Mouse (Mus musculus): Measurements from ENCODE around the gene Frmd4b. TPM values are rescaled to one million over a fixed set of nuclear protein-coding genes. Genes with fewer than 3 reads are reported as not detected.

The Frmd4b gene
- total RNA-seq, 1 experiment from 2014 or later = 6.4 TPM

DNA sequence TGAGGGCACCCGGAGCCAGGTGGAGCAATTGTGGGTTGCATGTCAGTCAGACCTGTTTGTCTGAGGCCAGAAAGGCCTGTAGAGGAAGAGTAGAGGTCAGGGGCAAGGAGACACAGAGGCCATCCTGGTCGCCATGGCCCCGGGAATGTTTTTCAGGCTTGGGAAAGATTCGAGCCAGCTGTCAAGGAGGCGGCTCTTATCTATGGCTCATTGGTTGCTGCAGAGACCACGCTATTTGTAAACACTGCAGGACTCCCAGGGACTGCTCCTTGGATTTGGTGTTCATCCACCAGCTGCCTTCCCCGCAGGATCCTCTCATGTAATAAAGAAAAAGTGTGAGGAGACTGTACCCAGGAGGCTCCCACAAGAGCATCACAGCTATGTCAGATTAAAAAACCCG is 34.6 kb downstream of the Frmd4b start:
- no peak for ATAC-seq (ENCODE audit: extremely low read depth, insufficient number of reproducible peaks, low FRiP score, poor library complexity, severe bottlenecking)

DNA sequence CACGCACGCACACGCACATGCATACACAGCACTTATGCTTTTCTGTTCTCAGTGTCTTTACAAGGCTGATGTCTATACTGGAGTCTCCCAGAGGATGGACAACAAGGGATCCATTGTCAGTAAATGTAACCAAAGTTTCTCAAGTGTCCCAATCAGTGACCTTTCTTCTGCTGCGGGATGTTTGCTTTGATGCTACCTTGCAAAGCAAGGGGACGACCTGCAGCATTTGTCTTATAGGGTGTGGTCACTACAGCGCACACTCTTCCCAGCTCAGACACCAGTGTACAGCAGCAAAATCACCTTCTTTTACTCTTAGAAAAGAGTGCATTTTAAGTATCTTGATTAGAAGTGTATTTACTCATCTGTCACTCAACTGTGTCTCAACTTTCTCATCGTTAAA is 35.4 kb downstream of the Frmd4b start:
- no peak for ATAC-seq (ENCODE audit: extremely low read depth, insufficient number of reproducible peaks, low FRiP score, poor library complexity, severe bottlenecking)

DNA sequence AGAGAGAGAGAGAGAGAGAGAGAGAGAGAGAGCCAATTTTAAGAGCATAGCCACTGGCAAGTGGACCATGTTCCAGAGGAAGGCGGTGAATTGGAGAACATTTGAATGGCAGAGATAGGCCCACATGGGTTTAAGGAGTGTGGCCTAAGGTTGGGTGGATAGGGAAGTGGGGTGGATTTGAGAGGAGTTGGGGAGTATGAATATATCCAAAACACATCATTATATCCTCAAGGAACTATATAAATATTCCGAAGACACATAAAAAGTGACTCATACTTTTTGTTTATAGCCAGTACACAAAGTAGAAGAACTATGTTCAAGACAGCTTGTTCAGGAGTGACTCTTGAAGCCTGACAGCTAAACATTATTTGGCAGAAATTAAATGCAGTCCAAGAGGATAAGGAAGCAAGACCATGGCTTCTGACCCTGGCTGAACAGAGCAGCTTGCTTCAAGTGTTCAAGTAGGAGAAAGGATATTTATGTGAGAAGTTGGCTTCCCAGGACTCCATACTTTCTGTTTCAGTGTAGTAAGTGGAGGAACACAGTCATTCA is 36.8 kb downstream of the Frmd4b start:
- ATAC-seq (ENCODE audit: extremely low read depth, insufficient number of reproducible peaks, low FRiP score, poor library complexity, severe bottlenecking) = no peak

DNA sequence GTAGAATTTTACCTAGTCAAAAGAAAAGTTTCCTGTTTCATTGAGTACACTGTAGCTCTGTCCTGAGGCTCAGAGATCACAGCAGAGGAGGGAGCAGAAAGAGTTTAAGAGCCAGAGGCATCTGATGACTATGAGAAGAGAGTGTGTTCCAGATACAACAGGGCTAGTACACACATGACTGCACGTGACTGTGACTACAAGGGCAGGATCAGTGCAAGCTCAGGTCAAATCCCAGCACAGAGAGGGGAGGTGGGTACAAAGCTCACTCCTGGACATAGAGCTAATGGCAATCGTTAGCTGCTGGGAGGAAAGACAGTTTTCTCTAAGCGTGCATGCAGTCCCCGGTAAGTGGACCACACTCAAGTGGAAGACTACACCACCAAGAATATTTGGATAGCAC is 37.6 kb downstream of the Frmd4b start:
- ATAC-seq (ENCODE audit: extremely low read depth, insufficient number of reproducible peaks, low FRiP score, poor library complexity, severe bottlenecking) = no peak

DNA sequence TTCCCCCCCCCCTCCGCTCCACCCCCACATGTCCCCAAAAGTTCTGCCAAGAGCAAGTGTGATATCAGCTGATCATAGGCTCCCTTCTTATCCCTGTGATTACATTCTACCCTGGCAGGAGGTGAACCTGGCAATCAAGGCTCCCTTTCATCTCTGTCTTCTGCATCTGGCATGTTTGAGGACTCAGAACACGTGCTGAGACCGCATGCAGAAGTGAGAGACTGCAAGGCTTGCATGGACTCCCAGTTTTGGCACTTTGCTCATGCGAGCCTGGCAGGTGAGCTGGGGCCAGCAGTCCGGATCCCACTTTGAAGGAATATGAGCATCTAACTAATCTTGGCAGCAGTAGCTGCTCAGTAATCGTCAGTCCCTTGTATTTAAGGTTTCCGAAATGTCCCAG is 39.1 kb downstream of the Frmd4b start:
- ATAC-seq (ENCODE audit: extremely low read depth, insufficient number of reproducible peaks, low FRiP score, poor library complexity, severe bottlenecking) = no peak

DNA sequence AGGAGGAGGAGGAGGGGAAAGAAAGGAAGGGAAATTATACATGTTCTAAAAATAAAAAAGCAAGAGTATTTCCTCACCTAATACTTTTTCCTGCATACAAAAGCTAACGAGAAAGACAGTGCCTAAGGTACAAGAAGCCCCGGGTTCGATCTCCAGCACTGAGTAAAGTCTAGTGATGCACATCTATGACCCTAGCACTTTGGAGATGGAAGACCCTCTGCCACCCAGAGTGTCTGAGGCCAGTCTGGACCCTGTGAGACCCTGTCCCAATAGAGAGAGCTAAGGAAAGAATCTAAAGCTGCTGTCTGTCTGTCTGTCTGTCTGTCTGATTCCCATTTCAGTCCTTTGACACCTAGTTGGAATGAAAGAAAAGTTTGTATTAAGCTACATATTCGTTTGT is 40.0 kb downstream of the Frmd4b start:
- no peak for ATAC-seq (ENCODE audit: extremely low read depth, insufficient number of reproducible peaks, low FRiP score, poor library complexity, severe bottlenecking)

DNA sequence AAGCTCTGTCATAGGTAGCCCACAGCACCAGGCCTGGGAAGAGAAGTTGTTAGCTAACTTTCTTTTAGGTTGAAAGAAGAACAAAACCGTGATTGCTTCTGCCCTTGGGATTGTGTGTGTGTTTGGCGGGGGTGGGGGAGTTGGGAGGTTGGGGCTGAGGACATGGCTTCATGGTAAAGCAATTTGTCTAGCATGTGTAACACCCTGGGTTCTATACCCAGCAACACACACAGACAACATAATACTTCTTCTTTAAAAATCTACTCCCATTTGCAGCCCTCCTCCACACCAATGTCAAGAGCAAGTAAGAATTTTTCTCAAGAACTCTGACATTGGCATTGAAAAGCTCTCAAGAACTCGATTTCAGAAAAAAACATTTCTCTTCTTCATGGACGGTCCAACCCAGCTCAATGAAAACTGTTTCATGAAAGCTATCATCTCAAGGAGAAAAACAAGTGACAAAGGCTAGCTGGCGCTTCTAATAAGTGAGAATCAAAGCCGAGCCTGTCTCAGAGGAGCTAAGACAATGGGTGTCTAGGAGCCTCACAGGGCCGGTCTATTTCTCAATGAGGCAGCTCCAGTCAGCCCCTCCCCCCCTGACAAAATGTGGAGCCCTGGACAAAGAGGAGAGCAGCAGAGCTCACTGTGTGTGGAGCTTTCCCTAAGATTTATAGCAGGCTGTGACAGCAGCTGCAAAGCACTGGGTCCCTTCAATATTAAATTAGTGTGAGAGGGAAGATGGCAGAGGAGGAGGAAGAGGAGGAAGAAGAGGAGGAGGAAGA is 40.6 kb downstream of the Frmd4b start:
- no peak for ATAC-seq (ENCODE audit: extremely low read depth, insufficient number of reproducible peaks, low FRiP score, poor library complexity, severe bottlenecking)

DNA sequence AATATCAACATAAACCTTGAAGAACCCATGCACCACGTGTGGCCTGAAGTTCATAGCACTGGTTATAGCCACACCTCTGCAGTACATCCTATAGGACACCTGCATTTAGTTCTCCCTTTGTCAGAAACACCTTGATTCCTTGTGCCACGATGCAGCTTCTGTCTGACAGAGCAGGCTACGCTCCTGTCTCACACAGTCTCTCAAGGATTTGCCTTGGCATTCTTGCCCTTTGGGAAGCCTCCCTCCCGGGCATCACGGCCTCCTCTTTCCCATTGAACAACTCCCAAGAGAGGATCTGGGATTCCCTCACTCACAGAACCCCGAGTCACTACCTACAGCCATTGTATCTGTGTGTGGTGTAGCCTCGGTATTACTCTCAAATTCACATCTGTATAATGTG is 41.2 kb downstream of the Frmd4b start:
- ATAC-seq (ENCODE audit: extremely low read depth, insufficient number of reproducible peaks, low FRiP score, poor library complexity, severe bottlenecking) = no peak

DNA sequence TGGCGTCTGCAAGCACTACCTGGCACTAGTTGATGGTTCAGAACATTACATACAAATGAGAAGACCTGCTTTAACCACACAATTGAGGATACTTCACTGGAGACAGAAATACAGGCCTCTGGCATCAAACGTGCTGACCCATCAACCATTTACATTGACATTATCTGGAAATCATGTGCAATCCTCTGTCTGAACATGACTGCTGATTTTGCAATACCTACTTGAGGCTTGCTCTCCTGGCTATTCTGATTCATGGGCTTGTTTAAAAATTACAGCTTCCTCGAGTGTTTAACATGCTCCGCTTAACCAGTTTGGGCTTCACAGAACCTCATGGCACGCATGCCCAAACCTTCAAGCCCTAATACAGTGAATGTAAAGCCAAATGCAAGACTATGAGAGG is 42.4 kb downstream of the Frmd4b start:
- ATAC-seq (ENCODE audit: extremely low read depth, insufficient number of reproducible peaks, low FRiP score, poor library complexity, severe bottlenecking) = no peak

DNA sequence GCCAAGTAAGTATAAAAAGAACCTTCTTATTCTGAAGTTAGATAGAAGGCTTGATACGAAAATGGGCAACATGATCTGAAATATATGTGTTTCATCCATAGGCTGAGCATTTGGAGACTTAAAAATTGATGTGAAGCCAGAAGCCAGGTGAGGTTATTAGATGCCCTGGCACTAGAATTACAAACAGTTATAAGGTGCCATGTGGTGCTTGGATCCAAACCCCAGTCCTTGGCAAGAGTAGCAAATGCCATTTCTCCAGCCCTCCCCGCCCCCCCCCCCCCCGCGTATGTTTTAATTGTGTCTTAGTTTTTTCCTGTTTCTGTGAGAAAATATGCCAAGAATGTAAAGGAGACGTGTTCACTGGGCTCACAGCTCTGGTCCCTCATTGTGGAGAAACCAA is 45.1 kb downstream of the Frmd4b start:
- no peak for ATAC-seq (ENCODE audit: extremely low read depth, insufficient number of reproducible peaks, low FRiP score, poor library complexity, severe bottlenecking)

DNA sequence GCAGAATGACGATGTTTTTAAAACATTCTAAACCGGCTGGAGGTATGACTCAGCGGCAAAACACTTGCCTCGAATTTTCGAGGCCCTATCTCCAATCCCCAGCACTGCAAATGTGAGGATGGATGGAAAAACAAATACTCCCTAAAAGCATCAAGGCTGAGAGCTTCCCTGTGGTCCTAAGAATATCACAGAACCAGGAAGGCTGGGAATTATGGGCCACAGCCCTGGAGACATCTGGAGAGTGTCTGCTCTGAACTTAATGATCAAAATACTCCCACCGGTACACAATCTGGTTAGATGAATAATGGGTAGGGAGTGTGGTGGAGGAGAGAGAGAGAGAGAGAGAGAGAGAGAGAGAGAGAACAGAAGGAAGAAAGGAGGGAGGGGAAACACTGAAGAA is 48.8 kb downstream of the Frmd4b start:
- ATAC-seq (ENCODE audit: extremely low read depth, insufficient number of reproducible peaks, low FRiP score, poor library complexity, severe bottlenecking) = no peak

DNA sequence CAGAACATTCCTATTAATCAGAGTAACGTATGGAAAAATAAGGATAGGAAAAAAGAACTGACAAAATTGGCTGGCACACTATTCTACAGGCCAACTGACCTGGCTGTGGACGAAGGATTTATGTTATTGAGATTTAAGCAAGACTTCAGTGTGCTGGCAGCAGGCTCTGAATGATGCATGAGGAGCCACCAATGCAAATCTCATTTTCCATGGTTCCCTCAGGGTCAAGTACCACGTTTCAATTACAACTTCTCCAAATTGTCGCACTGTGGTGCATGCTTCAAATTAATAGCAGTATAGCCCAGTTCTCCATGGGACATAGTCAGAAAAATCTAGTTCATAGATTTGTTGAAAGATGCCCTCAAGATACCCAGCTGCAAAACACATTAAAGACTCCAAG is 50.6 kb downstream of the Frmd4b start:
- ATAC-seq (ENCODE audit: extremely low read depth, insufficient number of reproducible peaks, low FRiP score, poor library complexity, severe bottlenecking) = no peak

DNA sequence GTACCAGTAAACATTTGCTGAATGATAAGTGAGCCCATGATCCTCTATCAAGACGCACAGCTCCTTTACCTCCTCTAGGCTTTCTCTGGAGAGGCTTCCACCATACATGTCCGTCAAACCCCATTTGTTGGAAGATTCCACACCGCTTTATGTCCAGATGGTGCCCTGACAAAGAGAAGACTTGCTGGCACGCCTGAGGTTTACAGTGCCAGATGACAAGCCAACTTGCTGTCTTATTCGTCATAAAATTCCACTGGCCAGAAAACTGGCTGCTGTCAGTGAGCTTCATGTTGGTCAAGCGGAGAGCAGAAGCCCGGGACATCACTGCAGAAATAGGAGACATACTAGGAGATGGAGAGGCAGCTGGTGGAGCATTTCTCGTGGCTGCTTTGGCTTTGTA is 60.2 kb downstream of the Frmd4b start:
- ATAC-seq (ENCODE audit: extremely low read depth, insufficient number of reproducible peaks, low FRiP score, poor library complexity, severe bottlenecking) = no peak

DNA sequence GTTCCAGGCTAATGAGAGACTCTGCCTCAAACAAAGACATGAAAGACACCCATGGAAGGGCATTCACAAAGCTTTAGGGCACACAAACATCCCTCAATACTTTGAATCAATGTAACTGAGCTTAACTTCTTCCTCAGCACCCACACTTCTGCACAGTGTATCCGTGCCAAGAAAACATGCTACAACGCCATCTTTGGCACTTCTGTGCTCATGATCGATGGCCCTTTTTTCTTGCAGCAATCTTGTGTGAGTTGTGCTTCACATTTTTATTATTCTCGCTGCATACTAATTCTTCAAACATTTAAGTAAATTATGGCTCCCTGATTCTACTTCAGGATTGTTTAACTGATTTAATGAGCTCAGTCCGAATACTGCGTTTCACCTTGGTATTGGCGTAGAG is 61.7 kb downstream of the Frmd4b start:
- ATAC-seq (ENCODE audit: extremely low read depth, insufficient number of reproducible peaks, low FRiP score, poor library complexity, severe bottlenecking) = no peak

DNA sequence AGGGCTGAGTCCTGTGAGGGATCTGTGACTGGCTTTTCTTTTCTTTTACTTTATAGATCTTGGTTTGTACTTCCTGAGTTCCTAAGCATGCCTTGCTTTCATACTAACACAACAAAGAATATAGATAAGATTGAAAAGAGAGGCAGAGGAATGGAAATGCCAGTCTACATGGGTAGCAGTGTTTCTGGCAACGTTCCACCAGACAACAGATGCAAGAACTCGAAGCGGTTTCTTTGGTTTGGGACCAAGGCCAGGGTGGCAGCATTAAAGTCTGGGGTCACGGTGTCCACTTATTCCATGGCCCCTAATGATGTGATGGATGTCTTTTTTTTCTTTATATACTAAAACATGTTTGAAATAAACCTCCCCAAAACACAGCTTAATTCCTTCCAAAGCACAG is 63.9 kb downstream of the Frmd4b start:
- no peak for ATAC-seq (ENCODE audit: extremely low read depth, insufficient number of reproducible peaks, low FRiP score, poor library complexity, severe bottlenecking)

DNA sequence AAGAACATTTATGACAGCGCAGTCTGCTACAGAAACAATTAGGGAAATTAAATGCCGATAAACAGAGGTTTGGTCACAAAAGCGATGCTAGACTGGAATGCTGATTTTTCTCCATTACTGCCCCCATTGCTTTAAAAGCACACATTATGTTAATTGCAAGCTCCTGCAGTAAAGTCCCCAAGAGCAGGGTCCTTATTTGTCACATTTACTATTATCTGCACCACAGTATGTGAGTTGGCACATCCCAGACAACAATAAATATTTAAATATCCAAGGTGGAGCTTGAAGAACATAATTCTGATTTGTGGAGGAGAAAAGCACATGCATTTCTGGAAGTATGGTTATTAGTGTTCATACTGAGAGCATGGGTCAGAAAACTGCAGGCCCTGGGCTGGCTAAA is 64.8 kb downstream of the Frmd4b start:
- no peak for ATAC-seq (ENCODE audit: extremely low read depth, insufficient number of reproducible peaks, low FRiP score, poor library complexity, severe bottlenecking)

DNA sequence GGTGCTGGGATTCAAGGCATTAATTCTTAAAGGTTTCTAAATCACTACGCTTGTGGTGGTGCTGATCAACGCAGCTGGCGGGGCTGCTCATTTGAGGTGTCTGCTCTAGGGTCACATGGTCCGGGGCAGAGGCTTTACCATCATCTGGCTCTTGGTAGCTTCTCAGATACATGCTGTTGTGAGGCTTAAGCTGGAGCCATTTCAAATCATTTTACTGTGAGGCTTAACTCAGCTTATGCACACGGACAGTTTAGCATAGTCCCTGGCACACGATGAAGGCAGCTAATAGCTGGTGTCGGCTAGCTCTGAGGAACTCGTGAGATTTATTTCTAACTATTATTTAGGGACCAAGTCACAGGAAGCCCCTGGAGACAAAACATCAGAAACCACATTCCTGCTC is 65.5 kb downstream of the Frmd4b start:
- no peak for ATAC-seq (ENCODE audit: extremely low read depth, insufficient number of reproducible peaks, low FRiP score, poor library complexity, severe bottlenecking)

DNA sequence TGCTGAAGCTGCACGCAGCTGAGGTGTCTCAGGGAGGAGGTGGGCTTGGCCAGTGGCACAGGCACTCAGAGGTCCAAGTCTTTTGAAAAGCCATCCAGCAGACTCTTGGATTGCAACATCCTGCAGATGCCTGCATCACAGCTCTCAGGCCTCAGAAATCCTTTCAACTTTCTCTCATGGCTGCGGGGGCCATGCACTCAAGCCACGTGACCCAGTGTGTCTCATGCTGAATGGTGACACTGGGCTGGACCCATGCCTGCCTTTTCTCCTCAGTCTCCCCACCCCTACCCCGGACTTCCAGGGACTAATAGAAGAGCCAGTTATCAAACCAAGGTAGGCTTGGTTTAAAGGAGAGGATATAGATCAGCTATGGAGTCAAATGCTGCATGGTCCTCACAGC is 66.2 kb downstream of the Frmd4b start:
- ATAC-seq (ENCODE audit: extremely low read depth, insufficient number of reproducible peaks, low FRiP score, poor library complexity, severe bottlenecking) = no peak

DNA sequence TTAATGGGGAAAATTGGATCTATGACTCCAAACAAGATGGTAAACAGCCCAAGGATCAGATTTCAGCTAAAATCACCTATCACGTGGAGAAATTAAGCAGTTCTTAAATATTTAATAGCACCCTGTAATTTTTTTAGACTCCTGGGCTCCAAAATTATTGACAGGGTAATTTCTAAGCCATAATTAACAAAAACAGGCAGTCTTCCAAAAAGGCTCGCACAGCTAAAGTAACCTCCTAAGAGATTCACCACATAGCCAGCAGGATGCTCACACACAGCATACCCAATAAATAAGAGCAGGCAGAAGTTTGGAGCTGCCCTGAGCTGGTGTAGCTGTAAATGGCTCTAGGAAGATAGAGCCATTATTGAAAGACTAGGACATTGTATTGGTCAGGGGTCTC is 76.9 kb downstream of the Frmd4b start:
- ATAC-seq (ENCODE audit: extremely low read depth, insufficient number of reproducible peaks, low FRiP score, poor library complexity, severe bottlenecking) = no peak

DNA sequence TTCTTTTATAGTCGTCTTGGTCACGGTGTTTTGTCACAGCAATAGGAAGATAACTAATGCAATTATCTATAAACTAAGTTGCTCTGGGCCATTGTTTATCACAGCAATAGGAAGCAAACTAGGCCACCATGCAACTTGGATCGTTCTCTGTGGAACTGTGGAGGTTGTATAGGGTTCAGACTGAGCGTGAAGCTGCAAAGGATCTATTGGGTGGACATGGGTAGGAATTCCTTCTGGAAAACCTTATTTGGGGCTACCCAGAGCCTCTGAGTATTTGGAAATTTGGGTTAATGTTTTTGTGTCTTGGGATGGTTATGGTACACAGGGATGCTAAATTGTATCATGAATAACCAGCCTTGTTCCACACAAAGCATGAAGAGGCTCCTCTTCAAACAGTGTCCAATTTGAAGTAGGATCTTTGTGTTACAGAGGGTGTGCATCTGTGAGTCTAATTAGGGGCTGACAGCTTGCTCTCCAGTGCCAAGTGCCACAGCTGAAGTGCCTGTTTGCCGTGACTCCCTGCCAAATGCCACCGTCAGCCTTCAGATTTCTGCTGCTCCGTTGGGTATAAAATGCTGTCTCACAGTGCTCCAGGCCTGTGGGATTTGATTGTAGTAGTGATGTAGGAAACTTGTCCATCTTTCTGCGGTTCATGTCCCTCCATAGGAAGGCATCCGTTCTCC is 81.4 kb downstream of the Frmd4b start:
- no peak for ATAC-seq (ENCODE audit: extremely low read depth, insufficient number of reproducible peaks, low FRiP score, poor library complexity, severe bottlenecking)
